Mouse (Mus musculus): ENCODE measurements around the gene Arl6ip5. TPM values are rescaled to one million over a fixed set of nuclear protein-coding genes. Genes with fewer than 3 reads are reported as not detected.
A peak's percentile ranks its signal among the peaks of the same experiment; 100 is the strongest.

Arl6ip5 gene
- total RNA-seq, 2 experiments from 2014 or later, result 103 to 110 TPM

- DNase-seq, result peak; percentile 20 to 50
Measured at GRCm38 (mm10) chr6:97265240-97265639, 54.8 kb downstream of the Arl6ip5 start.

GRCm38 (mm10) chr6:97265705-97266104, 55.2 kb downstream of the Arl6ip5 start:
- intact Hi-C loops (cut with DNase I), result no loop called here
- no peak for DNase-seq

More at GRCm38 (mm10) chr6:97265240-97265639, 54.8 kb downstream of the Arl6ip5 start:
- intact Hi-C loops (cut with DNase I), result no loop called here

- intact Hi-C loops (cut with DNase I), result no loop called here
Measured at GRCm38 (mm10) chr6:97266661-97267060, 56.2 kb downstream of the Arl6ip5 start.

GRCm38 (mm10) chr6:97267132-97267531, 56.6 kb downstream of the Arl6ip5 start:
- intact Hi-C loops (cut with DNase I), result no loop called here
- no peak for DNase-seq

More at GRCm38 (mm10) chr6:97266661-97267060, 56.2 kb downstream of the Arl6ip5 start:
- DNase-seq, result no peak

GRCm38 (mm10) chr6:97269596-97269995, 59.1 kb downstream of the Arl6ip5 start:
- no peak for DNase-seq
- intact Hi-C loops (cut with DNase I), result no loop called here

GRCm38 (mm10) chr6:97272349-97272748, 61.9 kb downstream of the Arl6ip5 start:
- intact Hi-C loops (cut with DNase I), result no loop called here
- no peak for DNase-seq

GRCm38 (mm10) chr6:97273058-97273710, 62.7 kb downstream of the Arl6ip5 start:
- intact Hi-C loops (cut with DNase I), result no loop called here
- DNase-seq, result no peak

GRCm38 (mm10) chr6:97273777-97274176, 63.3 kb downstream of the Arl6ip5 start:
- intact Hi-C loops (cut with DNase I), result no loop called here
- no peak for DNase-seq

- intact Hi-C loops (cut with DNase I), result loop anchor here (5.0 kb wide), 1 partner anchor 467 kb away; no protein-coding TSS in a partner anchor
- DNase-seq, result no peak
Measured at GRCm38 (mm10) chr6:97275760-97276159, 65.3 kb downstream of the Arl6ip5 start.

- intact Hi-C loops (cut with DNase I), result loop anchor here (5.0 kb wide), 1 partner anchor 466 kb away; no protein-coding TSS in a partner anchor
Measured at GRCm38 (mm10) chr6:97276366-97276765, 65.9 kb downstream of the Arl6ip5 start.

GRCm38 (mm10) chr6:97276890-97277497, 66.5 kb downstream of the Arl6ip5 start:
- no peak for DNase-seq
- intact Hi-C loops (cut with DNase I), result loop anchor here (5.0 kb wide), 1 partner anchor 465 kb away; no protein-coding TSS in a partner anchor

More at GRCm38 (mm10) chr6:97276366-97276765, 65.9 kb downstream of the Arl6ip5 start:
- peak; percentile 47 to 67 for DNase-seq

GRCm38 (mm10) chr6:97278014-97278787, 67.7 kb downstream of the Arl6ip5 start:
- DNase-seq, result peak; percentile 79 to 83
- intact Hi-C loops (cut with DNase I), result loop anchor here (1.0 to 5.0 kb wide), 5 partner anchors 27 to 464 kb away; no protein-coding TSS in a partner anchor

GRCm38 (mm10) chr6:97278878-97279277, 68.4 kb downstream of the Arl6ip5 start:
- DNase-seq, result no peak
- intact Hi-C loops (cut with DNase I), result loop anchor here (1.0 to 5.0 kb wide), 5 partner anchors 28 to 463 kb away; no protein-coding TSS in a partner anchor

Other genes with a start within 250 kb of the Arl6ip5 start
- gene Fam19a4, start 150.3 kb upstream of the Arl6ip5 start, total RNA-seq (2021), result not detected
- 10 to 100 TPM; 15.7 to 16.6 TPM for gene Eogt, start 61.5 kb upstream of the Arl6ip5 start, total RNA-seq (2021)
- 10 to 100 TPM; 32.1 to 34.7 TPM for gene Tmf1, start 31.6 kb upstream of the Arl6ip5 start, total RNA-seq (2021)
- 10 to 100 TPM; 66.9 to 71.9 TPM for gene Uba3, start 5.0 kb upstream of the Arl6ip5 start, total RNA-seq (2021)
- 10 to 100 TPM; 50.2 to 55.6 TPM for gene Lmod3, start 42.1 kb downstream of the Arl6ip5 start, total RNA-seq (2021)

Measured in heart, postnatal 14 days (tissue).